Mouse (Mus musculus) small intestine, adult 2 months (tissue): Measurements from ENCODE around the gene Tnik.

Experiments
- CTCF ChIP-seq: fragments of 200-500 bp; IDR thresholded peaks from 2 replicates; pipeline ENCODE4 v1.5.1; 2012; ENCODE audit warnings: low read depth, mild to moderate bottlenecking, control low read depth, inconsistent platforms, low read length, moderate library complexity, mixed read lengths; ENCODE audit not compliant: insufficient replicate concordance, insufficient read length; ENCODE audit errors: extremely low read depth
- POLR2A ChIP-seq: fragments of 200-500 bp; IDR thresholded peaks from 2 replicates; pipeline ENCODE4 v1.6.1; 2012; ENCODE audit warnings: low read depth, mild to moderate bottlenecking, control low read depth, inconsistent platforms, low read length, moderate library complexity

- TF ChIP-seq CTCF = no peak
- TF ChIP-seq POLR2A = no peak
Observed at GRCm38 (mm10) chr3:28325613-28326233, 62.7 kb downstream of the Tnik start.
